Mouse (Mus musculus) liver, embryonic 11.5 days (tissue): Measurements from ENCODE around the gene Shisal1. TPM values are rescaled to one million over a fixed set of nuclear protein-coding genes. Genes with fewer than 3 reads are reported as not detected.

Source experiments
- ATAC-seq: fragments of 200-750 bp; cut with Nextera tagmentation; replicated peaks from 2 replicates; pipeline ENCODE4 v1.8.0; 2017; ENCODE audit warnings: moderate number of reproducible peaks, mild to moderate bottlenecking, moderate TSS enrichment, moderate library complexity; ENCODE audit not compliant: low FRiP score
- DNase-seq: peaks from one replicate; pipeline ENCODE4 v3.0.0-alpha.2; 2017; ENCODE audit warnings: low spot score
- H3K27ac ChIP-seq: fragments of 300-500 bp; sonication (generic); 2 replicates; pipeline ENCODE4 v1.5.1; 2014; ENCODE audit warnings: mild to moderate bottlenecking, low read depth, low read length, control low read depth
- H3K27me3 ChIP-seq: fragments of 300-500 bp; sonication (generic); replicated peaks from 2 replicates; pipeline ENCODE4 v1.6.1; 2014; ENCODE audit warnings: low read length, mixed read lengths; ENCODE audit not compliant: control insufficient read depth, insufficient read depth
- H3K36me3 ChIP-seq: fragments of 300-500 bp; sonication (generic); 2 replicates; pipeline ENCODE4 v1.6.1; 2014; ENCODE audit warnings: mild to moderate bottlenecking, low read length, moderate library complexity, mixed read lengths; ENCODE audit not compliant: control insufficient read depth, insufficient read depth
- H3K4me1 ChIP-seq: fragments of 300-500 bp; sonication (generic); replicated peaks from 2 replicates; pipeline ENCODE4 v1.6.1; 2014; ENCODE audit warnings: low read length, mixed read lengths; ENCODE audit not compliant: control insufficient read depth, insufficient read depth
- H3K4me2 ChIP-seq: fragments of 300-500 bp; sonication (generic); 2 replicates; pipeline ENCODE4 v1.6.1; 2014; ENCODE audit warnings: mild to moderate bottlenecking, control low read depth, moderate library complexity
- H3K4me3 ChIP-seq: fragments of 300-500 bp; sonication (generic); 2 replicates; pipeline ENCODE4 v1.5.1; 2014; ENCODE audit warnings: low read depth, low read length, control low read depth
- H3K9ac ChIP-seq: fragments of 300-500 bp; sonication (generic); 2 replicates; pipeline ENCODE4 v1.6.1; 2014; ENCODE audit warnings: low read depth, low read length, control low read depth
- H3K9me3 ChIP-seq: fragments of 300-500 bp; sonication (generic); 2 replicates; pipeline ENCODE4 v1.6.1; 2016; ENCODE audit warnings: low read length, inconsistent platforms, mixed read lengths; ENCODE audit not compliant: control insufficient read depth
- WGBS: fragments of 180-500 bp; shearing (Covaris S2); extraction: QIAGEN DNeasy Blood & Tissue Kit; methylation state at CpG from one replicate; pipeline ENCODE4 v1.1.7; 2014; 5-methylcytosine and 5-hydroxymethylcytosine counted together
- polyA plus RNA-seq: library from polyadenylated mRNA; unstranded; fragments of >200 nt; fragmentation: Nextera tagmentation; extraction: Ambion mirVana; gene quantifications from 2 replicates; pipeline ENCODE4 v1.2.1, GENCODE M21; 2014

Gene Shisal1
- polyA plus RNA-seq, result 0.25 and 0.51 TPM in 2 replicates

- peaks cover 77% of the 10 kb centered on the region for H3K27me3 ChIP-seq
- H3K27ac ChIP-seq, result no peak within 1 kb of the TSS
- H3K4me3 ChIP-seq, result peak within 1 kb of the TSS; percentile 51
- peak within 1 kb of the TSS; percentile 71 for H3K4me2 ChIP-seq
- no peaks in the 10 kb centered on the region for H3K9me3 ChIP-seq
- H3K4me1 ChIP-seq, result peaks cover 3% of the 10 kb centered on the region; the same call in 1 of the 2 replicates
- no peaks in the 10 kb centered on the region for H3K36me3 ChIP-seq
- DNase-seq (no peak), ATAC-seq (no peak)
- H3K9ac ChIP-seq, result no peak within 1 kb of the TSS
- WGBS, result 11% methylated on average over 9 of the region's 9 CpGs
Observed at GRCm38 (mm10) chr15:84446997-84447396, at the start of gene Shisal1. Gene Shisal1, minus strand, starts transcription at chr15:84447097.

DNA sequence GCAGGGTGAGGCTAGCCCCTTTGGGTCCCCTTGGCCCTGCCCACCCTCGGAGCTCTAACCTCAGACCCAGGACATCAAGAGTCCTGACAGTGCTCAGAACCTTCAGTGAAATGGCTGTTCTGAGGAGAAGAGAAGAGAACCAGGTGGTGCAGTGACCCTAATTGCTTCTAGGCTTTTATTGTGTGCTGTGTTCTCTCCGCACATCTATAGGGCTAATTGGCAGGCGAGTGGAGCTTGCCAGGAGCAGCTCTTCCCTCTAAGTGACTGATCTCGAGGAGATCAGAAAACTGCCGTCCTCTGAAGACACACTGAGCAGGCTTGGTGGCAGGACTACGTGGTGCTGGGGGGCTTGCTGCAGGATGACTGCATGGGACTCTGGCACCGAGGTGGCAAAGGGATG is 43.6 kb upstream of the Shisal1 start:
- Histone ChIP-seq H3K4me2 (no peak overlapping the region), H3K4me1 (no peaks in the 10 kb centered on the region), H3K4me3 (no peak overlapping the region), H3K36me3 (no peaks in the 10 kb centered on the region), H3K27ac (no peak overlapping the region), H3K9me3 (no peaks in the 10 kb centered on the region), H3K9ac (no peak overlapping the region), H3K27me3 (no peaks in the 10 kb centered on the region)
- ATAC-seq (no peak), DNase-seq (no peak)
- 65% methylated on average over 7 of the region's 7 CpGs for WGBS

GRCm38 (mm10) chr15:84484255-84484654 is 37.4 kb upstream of the Shisal1 start:
- Histone ChIP-seq H3K9me3 (no peaks in the 10 kb centered on the region), H3K4me2 (no peak overlapping the region), H3K27ac (no peak overlapping the region; the same call in 1 of the 2 replicates), H3K27me3 (0 out of 2 replicates have a peak, but pooled peaks cover 2% of the 10 kb centered on the region), H3K4me3 (no peak overlapping the region), H3K36me3 (no peaks in the 10 kb centered on the region), H3K9ac (no peak overlapping the region), H3K4me1 (peaks cover 4% of the 10 kb centered on the region; the same call in 1 of the 2 replicates)
- WGBS, result 60% methylated on average over 4 of the region's 4 CpGs
- DNase-seq (no peak), ATAC-seq (no peak)

GRCm38 (mm10) chr15:84483622-84484021 is 36.7 kb upstream of the Shisal1 start:
- ATAC-seq (no peak), DNase-seq (peak; percentile 36)
- H3K36me3 ChIP-seq, result no peaks in the 10 kb centered on the region
- H3K4me3 ChIP-seq, result no peak overlapping the region
- H3K9ac ChIP-seq, result no peak overlapping the region
- no peak overlapping the region for H3K27ac ChIP-seq
- no peaks in the 10 kb centered on the region for H3K9me3 ChIP-seq
- peaks cover 4% of the 10 kb centered on the region; the same call in 1 of the 2 replicates for H3K4me1 ChIP-seq
- H3K27me3 ChIP-seq, result 0 out of 2 replicates have a peak, but pooled peaks cover 2% of the 10 kb centered on the region
- no peak overlapping the region for H3K4me2 ChIP-seq
- 51% methylated on average over 5 of the region's 5 CpGs for WGBS

DNA sequence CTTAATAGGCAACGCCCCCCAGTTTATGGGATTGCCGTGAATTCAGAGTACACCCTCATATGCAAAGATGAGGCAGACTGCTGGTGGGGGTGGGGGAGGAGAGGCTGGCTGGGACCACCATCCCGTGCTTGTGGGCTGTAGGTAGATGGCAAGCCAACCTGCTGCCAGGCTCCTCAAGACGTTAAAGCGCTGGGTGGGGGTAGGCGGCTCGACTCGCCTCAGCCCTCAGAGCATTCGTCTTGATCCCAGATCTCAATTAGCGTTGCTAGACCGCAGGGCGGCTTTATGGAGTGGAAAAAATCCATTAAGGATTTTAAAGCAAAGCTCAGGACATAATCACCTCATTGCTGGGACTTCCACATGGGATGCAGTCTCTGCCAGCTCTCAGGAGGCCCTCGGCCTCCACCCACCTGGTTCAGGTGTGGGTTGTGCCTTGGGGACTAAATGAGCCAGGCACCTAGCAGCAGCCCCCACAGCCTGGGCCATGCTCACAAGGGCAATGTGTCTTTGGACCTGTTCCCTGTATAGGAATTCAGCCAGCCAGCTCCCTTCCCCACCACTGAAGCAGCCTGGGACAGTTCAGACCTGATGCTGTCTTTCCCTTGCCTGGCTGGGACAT is 34.5 kb upstream of the Shisal1 start:
- 73% methylated on average over 13 of the region's 13 CpGs for WGBS
- Histone ChIP-seq H3K36me3 (no peaks in the 10 kb centered on the region), H3K9me3 (no peaks in the 10 kb centered on the region), H3K4me3 (no peak overlapping the region), H3K27ac (no peak overlapping the region), H3K4me2 (no peak overlapping the region), H3K27me3 (0 out of 2 replicates have a peak, but pooled peaks cover 2% of the 10 kb centered on the region), H3K4me1 (peaks cover 4% of the 10 kb centered on the region; the same call in 1 of the 2 replicates), H3K9ac (no peak overlapping the region)
- no peak for DNase-seq
- ATAC-seq, result no peak

- H3K9ac ChIP-seq, result no peak overlapping the region
- no peak overlapping the region for H3K4me2 ChIP-seq
- H3K36me3 ChIP-seq, result no peaks in the 10 kb centered on the region
- H3K4me1 ChIP-seq, result no peaks in the 10 kb centered on the region
- H3K9me3 ChIP-seq, result no peaks in the 10 kb centered on the region
- H3K27me3 ChIP-seq, result peaks cover 18% of the 10 kb centered on the region
- DNase-seq (no peak), ATAC-seq (no peak)
- no peak overlapping the region for H3K27ac ChIP-seq
- no peak overlapping the region for H3K4me3 ChIP-seq
- WGBS, result 38% methylated on average over 8 of the region's 8 CpGs
Observed at GRCm38 (mm10) chr15:84469391-84469790, 22.5 kb upstream of the Shisal1 start.

GRCm38 (mm10) chr15:84467761-84468160 is 20.9 kb upstream of the Shisal1 start:
- Histone ChIP-seq H3K4me1 (no peaks in the 10 kb centered on the region), H3K9ac (no peak overlapping the region), H3K27me3 (peaks cover 18% of the 10 kb centered on the region), H3K4me3 (no peak overlapping the region), H3K36me3 (no peaks in the 10 kb centered on the region), H3K27ac (no peak overlapping the region), H3K9me3 (no peaks in the 10 kb centered on the region), H3K4me2 (no peak overlapping the region)
- WGBS, result 43% methylated on average over 5 of the region's 5 CpGs
- DNase-seq (no peak), ATAC-seq (no peak)

- H3K27me3 ChIP-seq, result peaks cover 18% of the 10 kb centered on the region
- no peak for DNase-seq
- WGBS, result 49% methylated on average over 13 of the region's 13 CpGs
Observed at GRCm38 (mm10) chr15:84466458-84467267, 19.8 kb upstream of the Shisal1 start.

More at GRCm38 (mm10) chr15:84466458-84467267, 19.8 kb upstream of the Shisal1 start:
- H3K4me3 ChIP-seq, result no peak overlapping the region
- H3K9me3 ChIP-seq, result no peaks in the 10 kb centered on the region
- ATAC-seq, result no peak
- H3K36me3 ChIP-seq, result no peaks in the 10 kb centered on the region
- no peak overlapping the region for H3K27ac ChIP-seq
- no peak overlapping the region for H3K9ac ChIP-seq
- H3K4me1 ChIP-seq, result no peaks in the 10 kb centered on the region
- no peak overlapping the region for H3K4me2 ChIP-seq
